Mouse (Mus musculus): Measurements from ENCODE around the gene Pdcd5. TPM values are rescaled to one million over a fixed set of nuclear protein-coding genes. Genes with fewer than 3 reads are reported as not detected.

Gene Pdcd5
- polyA plus RNA-seq (2017; shearing (Covaris generic)) = 80.6 TPM

DNA sequence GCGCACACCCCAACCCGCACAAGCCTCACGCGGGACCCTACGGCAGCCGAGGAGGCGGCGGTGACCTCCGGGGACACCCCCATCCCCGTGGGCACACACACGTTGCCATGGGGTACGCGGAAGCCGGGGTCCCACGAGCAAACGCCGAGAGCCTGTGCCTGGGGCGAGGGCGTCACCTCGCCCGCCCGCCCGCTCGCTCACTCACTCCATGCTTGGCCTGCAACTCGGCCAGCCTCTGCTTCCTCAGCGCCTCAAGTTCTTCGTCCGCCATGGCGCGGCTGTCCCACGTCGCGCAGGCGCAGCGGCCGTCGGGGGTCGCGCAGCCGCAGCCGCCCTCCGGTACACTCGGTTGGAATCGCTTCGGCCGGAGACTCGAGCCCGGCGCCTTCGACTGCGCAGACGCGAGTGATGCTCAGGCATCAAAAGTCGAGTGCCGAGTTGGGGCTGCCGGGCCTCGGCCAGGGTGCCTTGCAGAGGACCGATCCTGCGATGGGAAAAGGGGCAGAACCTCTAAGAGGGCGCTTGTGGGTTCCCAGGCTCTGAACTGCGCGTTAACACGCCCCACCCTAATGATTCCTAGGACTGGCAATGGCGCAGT lies at the start of gene Pdcd5:
TSS of gene Pdcd5 (minus strand) at position 421 of the 598 bp plus-strand sequence.

Other genes starting within 250 kb of the Pdcd5 start
- not detected for gene Slc7a9, start 198.7 kb downstream of the Pdcd5 start, polyA plus RNA-seq (2017; shearing (Covaris generic))
- not detected for gene Tdrd12, start 109.8 kb downstream of the Pdcd5 start, polyA plus RNA-seq (2017; shearing (Covaris generic))
- 56.6 TPM for gene Nudt19, start 91.2 kb downstream of the Pdcd5 start, polyA plus RNA-seq (2017; shearing (Covaris generic))
- gene Rgs9bp, start 61.9 kb downstream of the Pdcd5 start, polyA plus RNA-seq (2017; shearing (Covaris generic)) = not detected
- 73.5 TPM for gene Ankrd27, start 61.3 kb downstream of the Pdcd5 start, polyA plus RNA-seq (2017; shearing (Covaris generic))
- 59.2 TPM for gene Dpy19l3, start 106.9 kb upstream of the Pdcd5 start, polyA plus RNA-seq (2017; shearing (Covaris generic))
- 23.6 TPM for gene Zfp507, start 155.5 kb upstream of the Pdcd5 start, polyA plus RNA-seq (2017; shearing (Covaris generic))